Mouse (Mus musculus) forebrain, embryonic 13.5 days (tissue): ENCODE measurements around the gene Dph1. TPM values are rescaled to one million over a fixed set of nuclear protein-coding genes. Genes with fewer than 3 reads are reported as not detected.

ENCODE experiments used
- ATAC-seq: fragments of 200-750 bp; cut with Nextera tagmentation; 2 replicates; pipeline ENCODE4 v1.8.0; 2017
- H3K27ac ChIP-seq: fragments of 300-500 bp; sonication (generic); 2 replicates; pipeline ENCODE4 v1.5.1; 2015; ENCODE audit warnings: inconsistent platforms, mild to moderate bottlenecking, moderate library complexity
- H3K27me3 ChIP-seq: fragments of 300-500 bp; sonication (generic); 2 replicates; pipeline ENCODE4 v1.6.1; 2015; ENCODE audit warnings: mild to moderate bottlenecking, inconsistent platforms
- H3K36me3 ChIP-seq: fragments of 300-500 bp; sonication (generic); 2 replicates; pipeline ENCODE4 v1.6.1; 2015; ENCODE audit warnings: mild to moderate bottlenecking, inconsistent platforms; ENCODE audit not compliant: poor library complexity, severe bottlenecking
- H3K4me1 ChIP-seq: fragments of 300-500 bp; sonication (generic); 2 replicates; pipeline ENCODE4 v1.6.1; 2015; ENCODE audit warnings: inconsistent platforms
- H3K4me2 ChIP-seq: fragments of 300-500 bp; sonication (generic); 2 replicates; pipeline ENCODE4 v1.6.1; 2015; ENCODE audit warnings: inconsistent platforms, mild to moderate bottlenecking, moderate library complexity
- H3K4me3 ChIP-seq: fragments of 300-500 bp; sonication (generic); 2 replicates; pipeline ENCODE4 v1.5.1; 2015; ENCODE audit warnings: mild to moderate bottlenecking, inconsistent platforms
- H3K9ac ChIP-seq: fragments of 300-500 bp; sonication (generic); 2 replicates; pipeline ENCODE4 v1.6.1; 2015; ENCODE audit warnings: mild to moderate bottlenecking, inconsistent platforms
- H3K9me3 ChIP-seq: fragments of 300-500 bp; sonication (generic); replicated peaks from 2 replicates; pipeline ENCODE4 v1.6.1; 2016; ENCODE audit warnings: inconsistent platforms
- WGBS: fragments of 180-500 bp; shearing (Covaris S2); methylation state at CpG from one replicate; pipeline ENCODE4 v1.1.7; 2015; 5-methylcytosine and 5-hydroxymethylcytosine counted together
- polyA plus RNA-seq: library from polyadenylated mRNA; unstranded; fragments of >200 nt; fragmentation: Nextera tagmentation; extraction: Ambion mirVana; gene quantifications from 2 replicates; pipeline ENCODE4 v1.2.1, GENCODE M21; 2015

The Dph1 gene
- polyA plus RNA-seq, 1 experiment from 2014 or later, result 13.9 TPM

- H3K27ac ChIP-seq, result no peak overlapping the region
- no peak for ATAC-seq
- H3K27me3 ChIP-seq, result no peaks in the 10 kb centered on the region
- H3K4me2 ChIP-seq, result no peak overlapping the region
- WGBS, result 89% methylated on average over 18 of the region's 18 CpGs
- no peak overlapping the region for H3K9ac ChIP-seq
- H3K9me3 ChIP-seq, result no peaks in the 10 kb centered on the region
- peaks cover 27% of the 10 kb centered on the region for H3K36me3 ChIP-seq
- no peak overlapping the region for H3K4me3 ChIP-seq
- peaks cover 4% of the 10 kb centered on the region; the same call in 1 of the 2 replicates for H3K4me1 ChIP-seq
Measured at GRCm38 (mm10) chr11:75152603-75153557, 38.2 kb downstream of the Dph1 start.

- Histone ChIP-seq H3K4me1 (peaks cover 16% of the 10 kb centered on the region), H3K4me2 (no peak overlapping the region), H3K27ac (no peak overlapping the region), H3K27me3 (no peaks in the 10 kb centered on the region), H3K9ac (no peak overlapping the region), H3K4me3 (no peak overlapping the region), H3K36me3 (peaks cover 24% of the 10 kb centered on the region), H3K9me3 (no peaks in the 10 kb centered on the region)
- no peak for ATAC-seq
- WGBS, result 86% methylated on average over 1 of the region's 1 CpGs
Measured at GRCm38 (mm10) chr11:75150346-75150745, 40.7 kb downstream of the Dph1 start.

GRCm38 (mm10) chr11:75148332-75149035 lies 42.6 kb downstream of the Dph1 start:
- Histone ChIP-seq H3K9ac (no peak overlapping the region), H3K27ac (peak overlapping the region; percentile 73; the same call in 1 of the 2 replicates), H3K4me2 (no peak overlapping the region), H3K27me3 (no peaks in the 10 kb centered on the region), H3K4me1 (peaks cover 16% of the 10 kb centered on the region), H3K4me3 (no peak overlapping the region), H3K9me3 (no peaks in the 10 kb centered on the region), H3K36me3 (peaks cover 42% of the 10 kb centered on the region)
- no peak for ATAC-seq
- 85% methylated on average over 10 of the region's 11 CpGs for WGBS

GRCm38 (mm10) chr11:75147846-75148168 lies 43.2 kb downstream of the Dph1 start:
- Histone ChIP-seq H3K27me3 (no peaks in the 10 kb centered on the region), H3K4me2 (no peak overlapping the region), H3K36me3 (peaks cover 49% of the 10 kb centered on the region), H3K9me3 (no peaks in the 10 kb centered on the region), H3K27ac (peak overlapping the region; percentile 73), H3K4me1 (peaks cover 16% of the 10 kb centered on the region), H3K9ac (no peak overlapping the region), H3K4me3 (no peak overlapping the region)
- ATAC-seq, result no peak
- 61% methylated on average over 3 of the region's 3 CpGs for WGBS

GRCm38 (mm10) chr11:75147106-75147845 lies 43.8 kb downstream of the Dph1 start:
- H3K4me3 ChIP-seq, result no peak overlapping the region
- 0 out of 2 replicates have a peak, but pooled peaks have one; percentile 58 for ATAC-seq
- peak overlapping the region; percentile 18; the same call in 1 of the 2 replicates for H3K4me2 ChIP-seq
- peaks cover 16% of the 10 kb centered on the region for H3K4me1 ChIP-seq
- 47% methylated on average over 11 of the region's 11 CpGs for WGBS
- peaks cover 52% of the 10 kb centered on the region for H3K36me3 ChIP-seq
- H3K27ac ChIP-seq, result peak overlapping the region; percentile 73
- H3K9me3 ChIP-seq, result no peaks in the 10 kb centered on the region
- no peaks in the 10 kb centered on the region for H3K27me3 ChIP-seq
- H3K9ac ChIP-seq, result 0 out of 2 replicates have a peak overlapping the region, but pooled peaks have one; percentile 9

- H3K27ac ChIP-seq, result no peak overlapping the region
- peaks cover 53% of the 10 kb centered on the region for H3K36me3 ChIP-seq
- H3K9me3 ChIP-seq, result no peaks in the 10 kb centered on the region
- H3K4me2 ChIP-seq, result no peak overlapping the region
- no peak for ATAC-seq
- H3K4me3 ChIP-seq, result no peak overlapping the region
- H3K27me3 ChIP-seq, result no peaks in the 10 kb centered on the region
- peaks cover 16% of the 10 kb centered on the region for H3K4me1 ChIP-seq
- WGBS, result 85% methylated on average over 2 of the region's 2 CpGs
- no peak overlapping the region for H3K9ac ChIP-seq
Measured at GRCm38 (mm10) chr11:75145841-75146240, 45.2 kb downstream of the Dph1 start.

GRCm38 (mm10) chr11:75142749-75143148 lies 48.3 kb downstream of the Dph1 start:
- Histone ChIP-seq H3K4me3 (no peak overlapping the region), H3K9ac (no peak overlapping the region), H3K36me3 (peaks cover 47% of the 10 kb centered on the region), H3K27me3 (no peaks in the 10 kb centered on the region), H3K9me3 (no peaks in the 10 kb centered on the region), H3K4me2 (no peak overlapping the region), H3K27ac (no peak overlapping the region), H3K4me1 (peaks cover 11% of the 10 kb centered on the region)
- ATAC-seq, result no peak
- WGBS, result 87% methylated on average over 4 of the region's 4 CpGs

GRCm38 (mm10) chr11:75141913-75142312 lies 49.1 kb downstream of the Dph1 start:
- no peak overlapping the region for H3K9ac ChIP-seq
- WGBS, result 90% methylated on average over 1 of the region's 1 CpGs
- H3K4me2 ChIP-seq, result no peak overlapping the region
- no peak overlapping the region for H3K4me3 ChIP-seq
- H3K9me3 ChIP-seq, result no peaks in the 10 kb centered on the region
- H3K4me1 ChIP-seq, result peaks cover 2% of the 10 kb centered on the region
- peaks cover 47% of the 10 kb centered on the region for H3K36me3 ChIP-seq
- no peak overlapping the region for H3K27ac ChIP-seq
- no peaks in the 10 kb centered on the region for H3K27me3 ChIP-seq
- no peak for ATAC-seq

GRCm38 (mm10) chr11:75141038-75141437 lies 50.0 kb downstream of the Dph1 start:
- H3K9ac ChIP-seq, result no peak overlapping the region
- no peak overlapping the region for H3K4me3 ChIP-seq
- WGBS, result 89% methylated on average over 3 of the region's 3 CpGs
- H3K9me3 ChIP-seq, result no peaks in the 10 kb centered on the region
- no peaks in the 10 kb centered on the region for H3K27me3 ChIP-seq
- H3K36me3 ChIP-seq, result peaks cover 47% of the 10 kb centered on the region
- no peak overlapping the region for H3K27ac ChIP-seq
- no peaks in the 10 kb centered on the region for H3K4me1 ChIP-seq
- no peak overlapping the region for H3K4me2 ChIP-seq
- ATAC-seq, result no peak

GRCm38 (mm10) chr11:75140431-75140830 lies 50.6 kb downstream of the Dph1 start:
- WGBS, result 91% methylated on average over 5 of the region's 5 CpGs
- H3K9me3 ChIP-seq, result no peaks in the 10 kb centered on the region
- no peak overlapping the region for H3K4me2 ChIP-seq
- no peaks in the 10 kb centered on the region for H3K27me3 ChIP-seq
- ATAC-seq, result no peak
- no peak overlapping the region for H3K4me3 ChIP-seq
- no peak overlapping the region for H3K27ac ChIP-seq
- peaks cover 44% of the 10 kb centered on the region for H3K36me3 ChIP-seq
- H3K9ac ChIP-seq, result no peak overlapping the region
- 0 out of 2 replicates have a peak, but pooled peaks cover under 1% of the 10 kb centered on the region for H3K4me1 ChIP-seq

GRCm38 (mm10) chr11:75139122-75139963 lies 51.7 kb downstream of the Dph1 start:
- Histone ChIP-seq H3K9me3 (no peaks in the 10 kb centered on the region), H3K4me1 (peaks cover 12% of the 10 kb centered on the region), H3K36me3 (peaks cover 34% of the 10 kb centered on the region), H3K4me2 (no peak overlapping the region), H3K27ac (no peak overlapping the region), H3K27me3 (no peaks in the 10 kb centered on the region), H3K9ac (no peak overlapping the region), H3K4me3 (no peak overlapping the region)
- ATAC-seq, result no peak
- WGBS, result 72% methylated on average over 11 of the region's 11 CpGs
